Mouse (Mus musculus) midbrain, embryonic 10.5 days (tissue): ENCODE measurements at regions not wholly inside any gene's neighbourhood (a gene's known extent, or its start where the extent isn't known, plus 50 kb on each side); places are given as distances from the start of the nearest gene placed in this dataset.
A peak's percentile ranks its signal among the peaks of the same experiment; 100 is the strongest.

Experiments used
- DNase-seq: peaks from one replicate; pipeline ENCODE4 v3.0.0-alpha.2; 2017; ENCODE audit warnings: low spot score
- H3K27ac ChIP-seq: fragments of 300-500 bp; sonication (generic); replicated peaks from 2 replicates; pipeline ENCODE4 v1.5.1; 2016; ENCODE audit warnings: mild to moderate bottlenecking
- H3K27me3 ChIP-seq: fragments of 300-500 bp; sonication (generic); 2 replicates; pipeline ENCODE4 v1.6.1; 2016; ENCODE audit warnings: low read depth, mild to moderate bottlenecking; ENCODE audit not compliant: poor library complexity, severe bottlenecking
- H3K36me3 ChIP-seq: fragments of 300-500 bp; sonication (generic); 2 replicates; pipeline ENCODE4 v1.6.1; 2016; ENCODE audit warnings: mild to moderate bottlenecking, moderate library complexity
- H3K4me1 ChIP-seq: fragments of 300-500 bp; sonication (generic); 2 replicates; pipeline ENCODE4 v1.6.1; 2016
- H3K4me3 ChIP-seq: fragments of 300-500 bp; sonication (generic); 2 replicates; pipeline ENCODE4 v1.5.1; 2016; ENCODE audit warnings: mild to moderate bottlenecking, moderate library complexity
- H3K9me3 ChIP-seq: fragments of 300-500 bp; sonication (generic); replicated peaks from 2 replicates; pipeline ENCODE4 v1.6.1; 2016; ENCODE audit warnings: mild to moderate bottlenecking
- WGBS: fragments of 180-500 bp; shearing (Covaris S2); methylation state at CpG from one replicate; pipeline ENCODE4 v1.1.7; 2016; 5-methylcytosine and 5-hydroxymethylcytosine counted together

DNA sequence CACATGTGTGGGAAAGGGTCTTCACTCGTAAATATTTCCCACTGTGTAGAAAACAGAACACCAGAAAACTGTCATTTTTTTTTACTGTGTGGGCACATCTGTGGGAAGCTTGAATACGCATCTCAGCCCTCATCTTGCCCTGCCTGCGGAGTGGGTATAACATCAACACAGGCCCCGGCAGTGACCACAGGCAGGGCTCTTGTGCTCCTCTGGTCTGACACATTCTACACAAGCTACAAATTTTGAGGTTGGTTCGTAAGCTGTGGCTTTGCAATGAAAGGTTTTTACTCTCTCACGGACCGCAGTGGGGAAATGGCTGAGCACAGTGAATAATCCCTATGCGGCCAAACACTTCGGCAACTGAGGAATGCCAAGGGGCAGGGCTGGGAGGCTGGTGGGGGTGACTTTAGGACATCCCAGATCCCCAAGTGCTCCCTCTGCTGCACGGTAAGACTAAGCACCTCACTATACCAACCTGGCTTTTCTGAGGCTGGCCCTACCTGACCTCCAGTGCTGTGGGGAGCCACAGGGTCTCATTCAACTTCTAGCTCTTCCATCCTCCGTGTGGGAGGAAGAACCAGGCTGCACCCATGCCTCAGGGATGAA, 422.9 kb downstream of the Cd83 start:
- Histone ChIP-seq H3K4me1 (peaks cover 46% of the 10 kb centered on the region), H3K9me3 (no peaks in the 10 kb centered on the region), H3K4me3 (no peak overlapping the region), H3K27ac (no peak overlapping the region), H3K36me3 (no peaks in the 10 kb centered on the region), H3K27me3 (peaks cover 90% of the 10 kb centered on the region)
- WGBS, result 64% methylated on average over 11 of the region's 11 CpGs
- no peak for DNase-seq

DNA sequence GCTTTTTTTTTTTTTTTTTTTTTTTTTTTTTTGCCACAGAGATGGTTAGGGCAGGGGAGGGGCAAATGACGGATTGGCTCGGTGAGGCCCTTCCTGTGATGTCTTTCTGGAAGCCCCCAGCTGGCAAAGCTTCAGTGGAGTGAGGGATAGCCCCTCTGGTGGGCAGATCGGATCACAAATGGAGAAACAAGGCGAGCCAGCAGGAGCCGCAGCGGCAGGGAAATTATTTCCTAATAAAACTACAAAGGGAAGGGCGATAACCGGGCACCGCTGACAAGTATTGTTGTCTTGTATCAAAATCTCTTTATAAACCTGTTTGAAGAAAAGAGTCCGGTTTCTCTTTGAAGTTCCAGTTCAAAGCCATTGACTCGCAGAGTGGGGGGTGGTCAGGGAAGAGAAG, 424.5 kb downstream of the Cd83 start:
- Histone ChIP-seq H3K4me3 (peak overlapping the region; percentile 16; the same call in 1 of the 2 replicates), H3K4me1 (peaks cover 58% of the 10 kb centered on the region), H3K9me3 (no peaks in the 10 kb centered on the region), H3K27me3 (peaks cover 98% of the 10 kb centered on the region), H3K27ac (peak overlapping the region; percentile 55; the same call in 1 of the 2 replicates), H3K36me3 (no peaks in the 10 kb centered on the region)
- DNase-seq, result peak; percentile 52
- 25% methylated on average over 11 of the region's 11 CpGs for WGBS

DNA sequence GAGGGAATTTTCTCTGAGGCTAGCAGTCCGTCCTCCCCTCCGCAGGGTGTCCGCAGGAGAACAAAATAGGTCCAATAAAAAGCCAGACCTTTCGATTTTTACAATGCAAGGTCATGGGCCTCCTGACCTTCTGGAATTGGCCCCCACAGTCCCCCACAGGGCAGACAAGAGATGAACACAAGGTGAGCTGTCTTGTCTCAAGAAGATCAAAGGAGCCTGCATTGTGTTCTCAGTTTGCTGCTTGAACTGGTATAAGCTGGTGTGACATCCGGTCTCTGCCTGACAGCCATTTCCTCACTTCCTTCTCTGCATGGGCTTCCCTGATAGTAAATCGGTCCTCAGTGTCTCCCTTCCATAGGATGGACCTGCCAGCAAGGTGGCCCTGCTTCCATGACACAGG, 425.5 kb downstream of the Cd83 start:
- peak overlapping the region; percentile 55 for H3K27ac ChIP-seq
- 24% methylated on average over 6 of the region's 6 CpGs for WGBS
- no peaks in the 10 kb centered on the region for H3K9me3 ChIP-seq
- H3K36me3 ChIP-seq, result no peaks in the 10 kb centered on the region
- DNase-seq, result peak; percentile 46
- no peak overlapping the region for H3K4me3 ChIP-seq
- peaks cover 91% of the 10 kb centered on the region for H3K27me3 ChIP-seq
- peaks cover 65% of the 10 kb centered on the region for H3K4me1 ChIP-seq

DNA sequence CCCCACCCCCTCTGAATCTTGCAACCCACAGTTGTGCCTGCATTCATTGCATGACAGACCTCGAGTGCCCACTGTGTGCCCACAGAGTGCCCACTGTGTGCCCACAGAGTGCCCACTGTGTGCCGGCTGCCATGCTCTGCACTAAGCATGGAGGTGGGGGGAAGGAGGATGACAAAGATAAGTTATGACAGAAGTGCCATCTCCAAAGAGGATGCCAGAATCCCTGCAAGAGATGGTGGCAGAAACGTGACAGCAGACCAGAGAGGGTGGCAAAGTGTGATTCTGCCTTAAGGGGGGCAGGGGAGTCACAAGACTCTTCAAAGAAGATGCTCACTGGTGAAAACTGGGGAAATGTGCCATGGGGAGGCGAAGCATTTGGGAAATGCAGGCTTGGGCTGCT, 427.8 kb downstream of the Cd83 start:
- no peak overlapping the region for H3K27ac ChIP-seq
- H3K9me3 ChIP-seq, result no peaks in the 10 kb centered on the region
- H3K4me1 ChIP-seq, result peaks cover 53% of the 10 kb centered on the region
- peaks cover 88% of the 10 kb centered on the region for H3K27me3 ChIP-seq
- no peaks in the 10 kb centered on the region for H3K36me3 ChIP-seq
- H3K4me3 ChIP-seq, result no peak overlapping the region
- DNase-seq, result no peak
- WGBS, result 87% methylated on average over 4 of the region's 4 CpGs

GRCm38 (mm10) chr13:44212936-44213335, 428.4 kb downstream of the Cd83 start:
- H3K4me3 ChIP-seq, result no peak overlapping the region
- peaks cover 88% of the 10 kb centered on the region for H3K27me3 ChIP-seq
- no peak overlapping the region for H3K27ac ChIP-seq
- no peaks in the 10 kb centered on the region for H3K9me3 ChIP-seq
- no peak for DNase-seq
- 70% methylated on average over 11 of the region's 11 CpGs for WGBS
- H3K4me1 ChIP-seq, result peaks cover 49% of the 10 kb centered on the region
- H3K36me3 ChIP-seq, result no peaks in the 10 kb centered on the region

DNA sequence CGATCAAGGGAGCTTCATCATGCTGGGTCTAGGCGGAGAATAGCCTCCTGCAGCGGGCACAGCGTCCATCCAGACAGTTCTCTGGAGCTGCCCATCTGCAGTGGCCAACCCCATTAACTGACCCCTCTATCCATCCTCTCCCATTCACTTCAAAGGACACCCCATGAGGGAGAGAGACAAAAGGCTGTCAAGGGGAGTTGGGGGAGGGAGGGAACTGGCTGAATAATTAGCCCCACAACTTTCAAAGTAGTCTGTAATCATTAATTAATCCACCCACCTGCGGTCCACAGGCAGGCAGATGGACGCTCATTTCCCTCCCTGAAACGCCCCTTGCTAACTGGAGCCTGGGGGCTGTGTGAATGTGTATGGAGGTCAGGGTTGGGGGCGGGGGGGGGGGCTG, 433.7 kb downstream of the Cd83 start:
- no peak overlapping the region for H3K4me3 ChIP-seq
- no peak for DNase-seq
- peaks cover 42% of the 10 kb centered on the region for H3K4me1 ChIP-seq
- 9% methylated on average over 8 of the region's 8 CpGs for WGBS
- H3K9me3 ChIP-seq, result no peaks in the 10 kb centered on the region
- H3K27ac ChIP-seq, result peak overlapping the region; percentile 28; the same call in 1 of the 2 replicates
- H3K36me3 ChIP-seq, result no peaks in the 10 kb centered on the region
- peaks cover 62% of the 10 kb centered on the region for H3K27me3 ChIP-seq

- no peak for DNase-seq
- Histone ChIP-seq H3K36me3 (no peaks in the 10 kb centered on the region), H3K4me1 (peaks cover 32% of the 10 kb centered on the region), H3K4me3 (no peak overlapping the region), H3K9me3 (peaks cover 12% of the 10 kb centered on the region), H3K27me3 (peaks cover 45% of the 10 kb centered on the region), H3K27ac (peak overlapping the region; percentile 73)
- 37% methylated on average over 5 of the region's 5 CpGs for WGBS
Measured at GRCm38 (mm10) chr13:44221721-44222120, 437.1 kb downstream of the Cd83 start.

DNA sequence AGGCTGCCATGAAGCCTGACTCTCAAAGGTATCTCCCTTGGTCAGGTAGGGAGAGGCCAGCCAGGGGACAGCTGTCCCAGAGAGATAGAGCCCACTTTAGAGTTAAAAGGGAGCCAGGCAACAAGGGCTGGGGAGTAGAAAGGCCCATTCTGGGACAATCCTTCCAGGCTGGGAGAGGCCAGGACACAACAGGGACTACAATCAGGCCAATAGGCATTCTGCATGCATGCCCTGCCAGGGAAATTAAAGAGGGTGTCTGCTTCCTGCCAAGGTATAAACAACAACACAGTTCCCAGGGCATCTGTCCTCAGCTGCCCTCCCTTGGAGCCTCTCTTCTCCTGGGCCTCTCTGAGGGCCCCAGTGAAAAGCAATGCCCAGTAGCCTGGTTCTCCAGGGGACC, 437.8 kb downstream of the Cd83 start:
- peaks cover 12% of the 10 kb centered on the region for H3K9me3 ChIP-seq
- peak overlapping the region; percentile 73 for H3K27ac ChIP-seq
- H3K36me3 ChIP-seq, result no peaks in the 10 kb centered on the region
- no peak for DNase-seq
- peaks cover 32% of the 10 kb centered on the region for H3K4me1 ChIP-seq
- H3K4me3 ChIP-seq, result no peak overlapping the region
- peaks cover 44% of the 10 kb centered on the region for H3K27me3 ChIP-seq

DNA sequence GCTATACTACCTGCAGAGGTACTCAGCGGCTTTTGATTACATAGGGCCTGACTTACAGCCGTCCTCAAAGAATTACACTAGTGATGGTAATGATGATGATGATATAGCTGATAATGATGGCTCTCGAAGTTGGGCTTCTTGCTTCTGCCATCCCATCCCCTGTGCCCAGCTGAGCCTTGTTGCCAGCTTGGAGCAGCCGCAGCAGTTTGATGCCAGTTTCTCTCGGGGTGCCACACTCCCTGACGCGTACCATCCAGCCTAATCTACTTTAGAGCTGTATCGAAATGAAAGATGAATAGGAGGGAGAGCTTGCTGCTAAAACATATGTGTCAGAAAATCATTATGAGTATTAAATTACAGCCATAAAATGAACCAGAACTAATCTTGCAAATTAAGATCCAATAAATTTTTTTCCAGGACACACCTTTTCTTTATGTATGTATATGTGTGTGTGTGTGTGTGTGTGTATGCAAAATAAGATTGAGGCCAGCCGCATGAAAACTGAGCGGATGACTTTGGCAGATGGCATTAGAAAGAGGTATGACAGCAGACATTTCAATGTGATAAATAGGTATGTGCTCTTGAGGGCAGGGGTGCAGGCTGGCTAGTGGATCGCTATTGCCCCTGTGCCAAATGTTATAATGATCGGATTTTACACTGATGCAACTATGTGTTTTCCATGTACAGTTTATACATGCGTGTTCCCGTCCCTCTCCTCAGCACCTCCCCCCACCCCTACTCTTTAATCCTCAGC, 443.3 kb downstream of the Cd83 start:
- Histone ChIP-seq H3K36me3 (no peaks in the 10 kb centered on the region), H3K4me1 (peaks cover 59% of the 10 kb centered on the region), H3K27ac (peak overlapping the region; percentile 24; the same call in 1 of the 2 replicates), H3K4me3 (no peak overlapping the region), H3K27me3 (peaks cover 39% of the 10 kb centered on the region), H3K9me3 (peaks cover 12% of the 10 kb centered on the region)
- no peak for DNase-seq
- 84% methylated on average over 14 of the region's 14 CpGs for WGBS

- Histone ChIP-seq H3K27ac (peak overlapping the region; percentile 24), H3K9me3 (peaks cover 12% of the 10 kb centered on the region), H3K4me1 (peaks cover 66% of the 10 kb centered on the region), H3K36me3 (no peaks in the 10 kb centered on the region), H3K27me3 (peaks cover 45% of the 10 kb centered on the region), H3K4me3 (no peak overlapping the region)
- DNase-seq, result no peak
- WGBS, result 17% methylated on average over 16 of the region's 16 CpGs
Measured at GRCm38 (mm10) chr13:44228540-44229135, 444.1 kb downstream of the Cd83 start.

- DNase-seq, result no peak
- Histone ChIP-seq H3K27me3 (peaks cover 50% of the 10 kb centered on the region), H3K4me1 (peaks cover 68% of the 10 kb centered on the region)
Measured at GRCm38 (mm10) chr13:44229136-44229611, 444.6 kb downstream of the Cd83 start.

DNA sequence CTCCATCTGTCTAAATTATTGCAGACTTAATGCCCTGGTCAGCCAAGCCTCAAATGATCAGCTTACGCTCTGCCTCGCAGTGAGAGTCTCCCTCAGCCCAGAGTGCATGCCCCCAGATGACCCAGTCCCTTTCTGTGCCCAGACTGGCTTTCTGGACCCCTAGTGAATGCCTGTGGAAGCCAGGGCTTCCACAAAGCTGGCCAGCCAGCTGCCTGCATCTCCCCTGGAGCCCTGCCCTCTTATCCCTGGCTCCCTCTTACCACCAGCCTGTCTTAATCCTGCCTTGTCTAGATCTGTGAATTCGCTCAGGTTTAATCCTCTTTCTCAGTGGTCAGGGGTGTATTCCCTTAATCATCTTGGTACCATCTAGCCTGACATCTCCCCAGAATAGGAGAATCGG, 446.8 kb downstream of the Cd83 start:
- WGBS, result 25% methylated on average over 4 of the region's 4 CpGs
- peak; percentile 60 for DNase-seq
- Histone ChIP-seq H3K4me1 (peaks cover 69% of the 10 kb centered on the region), H3K27me3 (peaks cover 65% of the 10 kb centered on the region), H3K9me3 (no peaks in the 10 kb centered on the region), H3K36me3 (no peaks in the 10 kb centered on the region), H3K27ac (peak overlapping the region; percentile 76), H3K4me3 (no peak overlapping the region)

More at GRCm38 (mm10) chr13:44229136-44229611, 444.6 kb downstream of the Cd83 start:
- H3K36me3 ChIP-seq, result no peaks in the 10 kb centered on the region
- no peak overlapping the region for H3K4me3 ChIP-seq
- WGBS, result 9% methylated on average over 7 of the region's 7 CpGs
- peaks cover 12% of the 10 kb centered on the region for H3K9me3 ChIP-seq
- peak overlapping the region; percentile 24 for H3K27ac ChIP-seq
